Mouse (Mus musculus) adrenal gland, postnatal 25 days (tissue): ENCODE measurements around the gene A730009L09Rik. TPM values are rescaled to one million over a fixed set of nuclear protein-coding genes. Genes with fewer than 3 reads are reported as not detected.
A peak's percentile ranks its signal among the peaks of the same experiment; 100 is the strongest.

Experiments used
- DNase-seq: peaks from one replicate; pipeline ENCODE4 v3.0.0; 2021; ENCODE audit warnings: mixed read lengths
- long read RNA-seq: library from polyadenylated mRNA; stranded (forward); transcript quantifications from one replicate; pipeline ENCODE4 v2.0.0, GENCODE M21; 2021
- total RNA-seq: library from RNA; stranded (reverse); gene quantifications from 2 replicates; pipeline ENCODE4 v1.2.3, GENCODE M21; 2021

Gene A730009L09Rik
- not detected in 2 replicates for total RNA-seq
- long read RNA-seq = 0 reads

- DNase-seq = no peak
Measured at GRCm38 (mm10) chr16:84514821-84515220, at the start of gene A730009L09Rik. Gene A730009L09Rik (plus strand): TSS chr16:84515121.

GRCm38 (mm10) chr16:84465581-84466165, 49.2 kb upstream of the A730009L09Rik start:
- DNase-seq = no peak

- DNase-seq = no peak
Measured at GRCm38 (mm10) chr16:84468898-84469297, 46.0 kb upstream of the A730009L09Rik start.

GRCm38 (mm10) chr16:84469994-84470393, 44.9 kb upstream of the A730009L09Rik start:
- no peak for DNase-seq

- DNase-seq = no peak
Measured at GRCm38 (mm10) chr16:84473406-84473805, 41.5 kb upstream of the A730009L09Rik start.

- DNase-seq = no peak
Measured at GRCm38 (mm10) chr16:84474712-84475111, 40.2 kb upstream of the A730009L09Rik start.

GRCm38 (mm10) chr16:84476948-84477347, 38.0 kb upstream of the A730009L09Rik start:
- no peak for DNase-seq

- no peak for DNase-seq
Measured at GRCm38 (mm10) chr16:84477528-84477927, 37.4 kb upstream of the A730009L09Rik start.

GRCm38 (mm10) chr16:84477952-84478351, 37.0 kb upstream of the A730009L09Rik start:
- DNase-seq = no peak

GRCm38 (mm10) chr16:84485931-84486330, 29.0 kb upstream of the A730009L09Rik start:
- DNase-seq = no peak

- no peak for DNase-seq
Measured at GRCm38 (mm10) chr16:84494818-84495217, 20.1 kb upstream of the A730009L09Rik start.

GRCm38 (mm10) chr16:84495438-84495837, 19.5 kb upstream of the A730009L09Rik start:
- no peak for DNase-seq

- no peak for DNase-seq
Measured at GRCm38 (mm10) chr16:84507681-84508080, 7.2 kb upstream of the A730009L09Rik start.

GRCm38 (mm10) chr16:84521975-84522635, 7.2 kb downstream of the A730009L09Rik start:
- no peak for DNase-seq

GRCm38 (mm10) chr16:84523061-84523460, 8.1 kb downstream of the A730009L09Rik start:
- no peak for DNase-seq

GRCm38 (mm10) chr16:84527375-84527774, 12.5 kb downstream of the A730009L09Rik start:
- DNase-seq = peak; percentile 65

- no peak for DNase-seq
Measured at GRCm38 (mm10) chr16:84532803-84533202, 17.9 kb downstream of the A730009L09Rik start.

- DNase-seq = no peak
Measured at GRCm38 (mm10) chr16:84546059-84546458, 31.1 kb downstream of the A730009L09Rik start.

GRCm38 (mm10) chr16:84549122-84549521, 34.2 kb downstream of the A730009L09Rik start:
- no peak for DNase-seq

- no peak for DNase-seq
Measured at GRCm38 (mm10) chr16:84550445-84550844, 35.5 kb downstream of the A730009L09Rik start.

GRCm38 (mm10) chr16:84553981-84554380, 39.1 kb downstream of the A730009L09Rik start:
- DNase-seq = no peak

GRCm38 (mm10) chr16:84558113-84558917, 43.4 kb downstream of the A730009L09Rik start:
- no peak for DNase-seq
